Mouse (Mus musculus): ENCODE measurements around the gene Tom1l2. TPM values are rescaled to one million over a fixed set of nuclear protein-coding genes. Genes with fewer than 3 reads are reported as not detected.

The Tom1l2 gene
- total and polyA plus RNA-seq, 2 experiments = 9.6 to 22.1 TPM

- H3K79me2 ChIP-seq (ENCODE audit: control insufficient read depth, insufficient read depth, low read length) = no peaks in the 10 kb centered on the region
- TF ChIP-seq POLR2A (IDR thresholded peaks at IDR 0.05; ENCODE audit: extremely low read depth, insufficient read depth, low read length) = no peak
- peak; percentile 61 for TF ChIP-seq CTCF (IDR thresholded peaks at IDR 0.05; ENCODE audit: low read depth, low read length)
- 68% methylated on average over 6 of the region's 6 CpGs for WGBS
- peaks cover 12% of the 10 kb centered on the region; the same call in 1 of the 2 replicates for H3K36me3 ChIP-seq (ENCODE audit: control insufficient read depth, insufficient read depth, low read length)
- H3K4me1 ChIP-seq (ENCODE audit: control insufficient read depth, insufficient read depth, low read length) = no peaks in the 10 kb centered on the region
- no peak overlapping the region for H3K9ac ChIP-seq (ENCODE audit: low read depth, low read length)
- H3K4me3 ChIP-seq (ENCODE audit: insufficient read depth, low read depth, low read length) = no peak overlapping the region
- peak; percentile 34 for DNase-seq (ENCODE audit: extremely low read depth, low read depth, low spot score)
- no peak overlapping the region for H3K27ac ChIP-seq (replicated peaks; ENCODE audit: insufficient read depth, low read depth, low read length)
- H3K27me3 ChIP-seq (ENCODE audit: control insufficient read depth, insufficient read depth, low read length) = no peaks in the 10 kb centered on the region
These were observed 101.6 kb downstream of the Tom1l2 start for GRCm38 (mm10) chr11:60250971-60251643.

GRCm38 (mm10) chr11:60249885-60250284 is 102.8 kb downstream of the Tom1l2 start:
- Histone ChIP-seq H3K27me3 (ENCODE audit: control insufficient read depth, insufficient read depth, low read length) (no peaks in the 10 kb centered on the region), H3K4me3 (ENCODE audit: insufficient read depth, low read depth, low read length) (no peak overlapping the region), H3K4me1 (ENCODE audit: control insufficient read depth, insufficient read depth, low read length) (peaks cover 2% of the 10 kb centered on the region; the same call in 1 of the 2 replicates), H3K36me3 (ENCODE audit: control insufficient read depth, insufficient read depth, low read length) (peaks cover 9% of the 10 kb centered on the region; the same call in 1 of the 2 replicates), H3K27ac (replicated peaks; ENCODE audit: insufficient read depth, low read depth, low read length) (no peak overlapping the region), H3K9ac (ENCODE audit: low read depth, low read length) (no peak overlapping the region), H3K79me2 (ENCODE audit: control insufficient read depth, insufficient read depth, low read length) (no peaks in the 10 kb centered on the region)
- no peak for TF ChIP-seq POLR2A (IDR thresholded peaks at IDR 0.05; ENCODE audit: extremely low read depth, insufficient read depth, low read length)
- no peak for TF ChIP-seq CTCF (IDR thresholded peaks at IDR 0.05; ENCODE audit: low read depth, low read length)
- WGBS = 93% methylated on average over 2 of the region's 2 CpGs
- DNase-seq (ENCODE audit: extremely low read depth, low read depth, low spot score) = no peak

GRCm38 (mm10) chr11:60248596-60249404 is 103.9 kb downstream of the Tom1l2 start:
- 75% methylated on average over 13 of the region's 13 CpGs for WGBS
- Histone ChIP-seq H3K9ac (ENCODE audit: low read depth, low read length) (no peak overlapping the region), H3K27ac (replicated peaks; ENCODE audit: insufficient read depth, low read depth, low read length) (no peak overlapping the region), H3K4me1 (ENCODE audit: control insufficient read depth, insufficient read depth, low read length) (peaks cover 2% of the 10 kb centered on the region; the same call in 1 of the 2 replicates), H3K4me3 (ENCODE audit: insufficient read depth, low read depth, low read length) (no peak overlapping the region), H3K79me2 (ENCODE audit: control insufficient read depth, insufficient read depth, low read length) (no peaks in the 10 kb centered on the region), H3K27me3 (ENCODE audit: control insufficient read depth, insufficient read depth, low read length) (no peaks in the 10 kb centered on the region), H3K36me3 (ENCODE audit: control insufficient read depth, insufficient read depth, low read length) (peaks cover 8% of the 10 kb centered on the region; the same call in 1 of the 2 replicates)
- TF ChIP-seq CTCF (IDR thresholded peaks at IDR 0.05; ENCODE audit: low read depth, low read length) = no peak
- TF ChIP-seq POLR2A (IDR thresholded peaks at IDR 0.05; ENCODE audit: extremely low read depth, insufficient read depth, low read length) = no peak
- no peak for DNase-seq (ENCODE audit: extremely low read depth, low read depth, low spot score)

- peaks cover 5% of the 10 kb centered on the region; the same call in 1 of the 2 replicates for H3K4me1 ChIP-seq (ENCODE audit: control insufficient read depth, insufficient read depth, low read length)
- H3K79me2 ChIP-seq (ENCODE audit: control insufficient read depth, insufficient read depth, low read length) = no peaks in the 10 kb centered on the region
- H3K36me3 ChIP-seq (ENCODE audit: control insufficient read depth, insufficient read depth, low read length) = peaks cover 10% of the 10 kb centered on the region; the same call in 1 of the 2 replicates
- H3K27ac ChIP-seq (replicated peaks; ENCODE audit: insufficient read depth, low read depth, low read length) = no peak overlapping the region
- no peak overlapping the region for H3K9ac ChIP-seq (ENCODE audit: low read depth, low read length)
- H3K27me3 ChIP-seq (ENCODE audit: control insufficient read depth, insufficient read depth, low read length) = no peaks in the 10 kb centered on the region
- TF ChIP-seq CTCF (IDR thresholded peaks at IDR 0.05; ENCODE audit: low read depth, low read length) = no peak
- 46% methylated on average over 5 of the region's 5 CpGs for WGBS
- no peak for DNase-seq (ENCODE audit: extremely low read depth, low read depth, low spot score)
- no peak overlapping the region for H3K4me3 ChIP-seq (ENCODE audit: insufficient read depth, low read depth, low read length)
These were observed 104.8 kb downstream of the Tom1l2 start for GRCm38 (mm10) chr11:60247753-60248550.

- H3K4me1 ChIP-seq (ENCODE audit: control insufficient read depth, insufficient read depth, low read length) = peaks cover 14% of the 10 kb centered on the region
- peaks cover 8% of the 10 kb centered on the region; the same call in 1 of the 2 replicates for H3K36me3 ChIP-seq (ENCODE audit: control insufficient read depth, insufficient read depth, low read length)
- H3K4me3 ChIP-seq (ENCODE audit: insufficient read depth, low read depth, low read length) = no peak overlapping the region
- no peak for DNase-seq (ENCODE audit: extremely low read depth, low read depth, low spot score)
- TF ChIP-seq CTCF (IDR thresholded peaks at IDR 0.05; ENCODE audit: low read depth, low read length) (no peak), POLR2A (IDR thresholded peaks at IDR 0.05; ENCODE audit: extremely low read depth, insufficient read depth, low read length) (no peak)
- no peaks in the 10 kb centered on the region for H3K27me3 ChIP-seq (ENCODE audit: control insufficient read depth, insufficient read depth, low read length)
- no peak overlapping the region; the same call in 1 of the 2 replicates for H3K27ac ChIP-seq (replicated peaks; ENCODE audit: insufficient read depth, low read depth, low read length)
- H3K9ac ChIP-seq (ENCODE audit: low read depth, low read length) = no peak overlapping the region
- peaks cover under 1% of the 10 kb centered on the region; the same call in 1 of the 2 replicates for H3K79me2 ChIP-seq (ENCODE audit: control insufficient read depth, insufficient read depth, low read length)
These were observed 106.6 kb downstream of the Tom1l2 start for GRCm38 (mm10) chr11:60246077-60246476.
